Mouse (Mus musculus) limb, embryonic 10.5 days (tissue): ENCODE data around the gene Limch1. TPM values are rescaled to one million over a fixed set of nuclear protein-coding genes. Genes with fewer than 3 reads are reported as not detected.
A peak's percentile ranks its signal among the peaks of the same experiment; 100 is the strongest.

ENCODE experiments used
- DNase-seq: peaks from one replicate; pipeline ENCODE4 v3.0.0-alpha.2; 2017; ENCODE audit warnings: low spot score
- H3K27ac ChIP-seq: fragments of 300-500 bp; sonication (generic); 2 replicates; pipeline ENCODE4 v1.5.1; 2016; ENCODE audit warnings: mild to moderate bottlenecking
- H3K27me3 ChIP-seq: fragments of 300-500 bp; sonication (generic); 2 replicates; pipeline ENCODE4 v1.6.1; 2016; ENCODE audit warnings: low read depth, mild to moderate bottlenecking; ENCODE audit not compliant: poor library complexity, severe bottlenecking
- H3K36me3 ChIP-seq: fragments of 300-500 bp; sonication (generic); 2 replicates; pipeline ENCODE4 v1.6.1; 2016; ENCODE audit warnings: mild to moderate bottlenecking, moderate library complexity
- H3K4me1 ChIP-seq: fragments of 300-500 bp; sonication (generic); 2 replicates; pipeline ENCODE4 v1.6.1; 2016
- H3K4me3 ChIP-seq: fragments of 300-500 bp; sonication (generic); 2 replicates; pipeline ENCODE4 v1.5.1; 2016; ENCODE audit warnings: mild to moderate bottlenecking, moderate library complexity
- H3K9me3 ChIP-seq: fragments of 300-500 bp; sonication (generic); replicated peaks from 2 replicates; pipeline ENCODE4 v1.6.1; 2016; ENCODE audit warnings: mild to moderate bottlenecking
- WGBS: fragments of 180-500 bp; shearing (Covaris S2); methylation state at CpG from one replicate; pipeline ENCODE4 v1.1.7; 2016; 5-methylcytosine and 5-hydroxymethylcytosine counted together
- polyA plus RNA-seq: library from polyadenylated mRNA; unstranded; fragments of >200 nt; fragmentation: Nextera tagmentation; extraction: Ambion mirVana; gene quantifications from 2 replicates; pipeline ENCODE4 v1.2.1, GENCODE M21; 2016

Limch1 gene
- polyA plus RNA-seq, 1 experiment from 2014 or later, result 28.9 TPM

- DNase-seq, result no peak
- Histone ChIP-seq H3K27me3 (no peaks in the 10 kb centered on the region), H3K4me3 (no peak overlapping the region), H3K36me3 (no peaks in the 10 kb centered on the region), H3K4me1 (no peaks in the 10 kb centered on the region), H3K27ac (no peak overlapping the region), H3K9me3 (no peaks in the 10 kb centered on the region)
- 89% methylated on average over 8 of the region's 8 CpGs for WGBS
Observed at GRCm38 (mm10) chr5:66826844-66827243, 81.2 kb downstream of the Limch1 start.

- Histone ChIP-seq H3K27me3 (no peaks in the 10 kb centered on the region), H3K36me3 (no peaks in the 10 kb centered on the region), H3K4me3 (no peak overlapping the region), H3K27ac (no peak overlapping the region), H3K9me3 (no peaks in the 10 kb centered on the region), H3K4me1 (peaks cover under 1% of the 10 kb centered on the region; the same call in 1 of the 2 replicates)
- 85% methylated on average over 5 of the region's 5 CpGs for WGBS
- DNase-seq, result no peak
Observed at GRCm38 (mm10) chr5:66829505-66829904, 83.9 kb downstream of the Limch1 start.

DNA sequence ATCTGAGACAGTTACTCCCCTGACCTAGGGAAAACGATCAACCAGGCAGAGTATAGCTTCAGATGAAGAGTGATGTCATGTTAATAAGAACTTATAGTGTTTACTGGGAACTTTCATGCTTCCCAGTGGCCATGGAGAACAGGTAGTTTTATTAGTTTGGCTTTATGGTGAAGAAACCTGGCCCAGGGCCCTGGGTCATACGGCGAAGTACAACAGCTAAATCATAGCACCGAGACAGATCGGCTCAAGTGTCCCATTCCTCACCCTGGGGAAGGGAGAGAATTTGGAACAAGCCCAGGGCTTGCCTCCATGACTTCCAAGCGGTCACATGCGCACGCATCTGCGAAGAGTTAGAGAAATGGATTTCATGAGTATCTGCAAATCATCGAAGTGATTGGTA, 84.6 kb downstream of the Limch1 start:
- Histone ChIP-seq H3K27ac (no peak overlapping the region), H3K4me1 (peaks cover 5% of the 10 kb centered on the region; the same call in 1 of the 2 replicates), H3K4me3 (no peak overlapping the region), H3K36me3 (no peaks in the 10 kb centered on the region), H3K27me3 (no peaks in the 10 kb centered on the region), H3K9me3 (no peaks in the 10 kb centered on the region)
- 97% methylated on average over 10 of the region's 10 CpGs for WGBS
- DNase-seq, result no peak

DNA sequence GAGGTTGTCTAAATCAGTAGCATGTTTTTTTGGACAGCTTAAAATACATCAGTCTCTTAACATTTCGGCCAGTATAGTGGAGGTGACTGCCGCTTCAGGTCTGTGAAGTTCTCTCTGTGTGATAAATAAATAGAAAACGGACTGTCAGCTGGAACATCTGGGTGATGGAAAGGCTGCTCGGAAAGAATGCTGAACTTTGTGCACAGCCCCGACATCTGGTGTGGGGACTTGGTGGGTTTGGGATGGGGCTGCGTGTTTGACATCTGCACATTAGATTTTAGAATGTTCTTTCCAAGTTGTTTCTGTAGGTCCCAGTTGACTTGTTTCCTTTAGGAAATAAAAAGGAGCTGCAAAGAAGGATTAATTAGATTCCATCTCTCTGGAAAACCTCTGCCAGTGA, 89.1 kb downstream of the Limch1 start:
- Histone ChIP-seq H3K27me3 (no peaks in the 10 kb centered on the region), H3K36me3 (no peaks in the 10 kb centered on the region), H3K4me1 (peaks cover 5% of the 10 kb centered on the region; the same call in 1 of the 2 replicates), H3K27ac (no peak overlapping the region), H3K9me3 (no peaks in the 10 kb centered on the region), H3K4me3 (no peak overlapping the region)
- 47% methylated on average over 6 of the region's 6 CpGs for WGBS
- peak; percentile 35 for DNase-seq

DNA sequence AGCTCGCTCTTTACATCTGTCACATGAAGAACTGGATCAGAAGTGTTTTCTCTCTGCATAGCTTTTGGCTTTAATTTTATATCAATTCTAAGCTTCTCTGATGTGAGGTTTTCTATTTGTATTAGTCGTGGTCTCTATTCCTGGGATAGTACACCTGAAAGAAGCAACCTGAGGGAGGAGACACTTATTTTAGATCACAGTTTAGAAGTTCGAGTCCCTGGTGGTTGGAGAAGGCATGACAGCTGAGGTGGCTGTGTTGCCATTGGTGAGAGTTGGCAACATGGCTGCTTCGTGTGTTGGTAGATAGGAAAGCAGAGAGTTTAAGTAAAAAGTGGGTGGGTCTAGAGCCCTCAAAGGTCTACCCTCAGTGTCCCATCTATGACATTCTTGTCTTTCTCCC, 91.3 kb downstream of the Limch1 start:
- H3K9me3 ChIP-seq, result no peaks in the 10 kb centered on the region
- H3K4me3 ChIP-seq, result no peak overlapping the region
- no peaks in the 10 kb centered on the region for H3K27me3 ChIP-seq
- WGBS, result 89% methylated on average over 4 of the region's 4 CpGs
- H3K36me3 ChIP-seq, result no peaks in the 10 kb centered on the region
- DNase-seq, result no peak
- H3K27ac ChIP-seq, result no peak overlapping the region
- peaks cover 5% of the 10 kb centered on the region; the same call in 1 of the 2 replicates for H3K4me1 ChIP-seq

- H3K4me1 ChIP-seq, result no peaks in the 10 kb centered on the region
- DNase-seq, result no peak
- H3K36me3 ChIP-seq, result no peaks in the 10 kb centered on the region
- WGBS, result 94% methylated on average over 2 of the region's 2 CpGs
- no peak overlapping the region for H3K4me3 ChIP-seq
- H3K27me3 ChIP-seq, result no peaks in the 10 kb centered on the region
- H3K9me3 ChIP-seq, result no peaks in the 10 kb centered on the region
- no peak overlapping the region for H3K27ac ChIP-seq
Observed at GRCm38 (mm10) chr5:66841971-66842370, 96.3 kb downstream of the Limch1 start.

GRCm38 (mm10) chr5:66842776-66843175, 97.1 kb downstream of the Limch1 start:
- DNase-seq, result no peak
- Histone ChIP-seq H3K36me3 (no peaks in the 10 kb centered on the region), H3K27ac (no peak overlapping the region), H3K4me1 (no peaks in the 10 kb centered on the region), H3K4me3 (no peak overlapping the region), H3K27me3 (no peaks in the 10 kb centered on the region), H3K9me3 (no peaks in the 10 kb centered on the region)
- WGBS, result 94% methylated on average over 5 of the region's 5 CpGs

DNA sequence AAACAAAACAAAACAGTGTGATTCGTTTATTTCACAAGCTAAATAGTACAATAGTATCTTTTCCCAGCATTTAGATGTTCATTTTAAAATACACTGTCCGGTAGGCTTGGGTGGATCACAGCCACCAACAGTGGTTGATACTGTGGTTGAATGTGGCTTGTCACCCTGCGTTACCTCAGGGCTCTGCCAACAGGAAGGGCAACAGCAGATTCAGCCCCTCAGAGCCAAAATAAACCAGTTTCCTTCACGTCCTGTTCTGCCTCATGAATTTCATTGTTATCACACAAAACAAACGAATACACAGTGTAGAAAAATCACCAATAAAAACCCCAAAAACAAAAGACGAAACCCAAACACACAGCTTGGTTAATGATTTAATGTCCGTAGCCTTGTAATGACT, 102.5 kb downstream of the Limch1 start:
- DNase-seq, result no peak
- 80% methylated on average over 7 of the region's 7 CpGs for WGBS
- H3K4me1 ChIP-seq, result no peaks in the 10 kb centered on the region
- no peak overlapping the region for H3K27ac ChIP-seq
- no peaks in the 10 kb centered on the region for H3K27me3 ChIP-seq
- no peak overlapping the region for H3K4me3 ChIP-seq
- no peaks in the 10 kb centered on the region for H3K9me3 ChIP-seq
- no peaks in the 10 kb centered on the region for H3K36me3 ChIP-seq

- Histone ChIP-seq H3K4me3 (no peak overlapping the region), H3K27me3 (no peaks in the 10 kb centered on the region), H3K36me3 (no peaks in the 10 kb centered on the region), H3K27ac (no peak overlapping the region), H3K4me1 (peaks cover 3% of the 10 kb centered on the region; the same call in 1 of the 2 replicates), H3K9me3 (no peaks in the 10 kb centered on the region)
- no peak for DNase-seq
- 81% methylated on average over 4 of the region's 4 CpGs for WGBS
Observed at GRCm38 (mm10) chr5:66849148-66849547, 103.5 kb downstream of the Limch1 start.

DNA sequence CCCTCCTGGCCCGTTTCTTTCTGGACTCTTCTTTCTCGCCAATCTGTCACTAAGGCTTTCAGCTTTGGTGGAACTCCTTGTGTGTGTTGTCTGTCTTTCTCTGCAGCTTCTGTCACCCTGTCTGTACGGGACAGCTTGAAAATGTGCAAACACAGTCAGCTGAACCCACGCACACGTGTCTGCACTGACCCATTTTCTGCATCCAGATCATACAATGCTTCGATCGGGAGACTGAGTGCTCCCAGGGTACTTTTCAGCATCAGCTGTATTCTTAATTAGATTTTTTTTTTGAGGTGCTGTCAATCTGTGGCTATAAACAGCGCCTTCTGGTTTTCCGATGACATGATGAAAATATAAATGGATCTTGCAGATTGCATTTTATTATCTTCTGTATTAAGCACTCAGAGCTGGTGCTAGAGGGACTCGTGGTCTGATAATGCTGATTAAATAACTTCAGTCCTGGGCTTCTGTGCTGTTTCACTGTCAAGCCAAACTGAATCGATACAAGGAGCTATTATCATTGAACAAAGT, 105.2 kb downstream of the Limch1 start:
- Histone ChIP-seq H3K4me3 (no peak overlapping the region), H3K27me3 (no peaks in the 10 kb centered on the region), H3K36me3 (no peaks in the 10 kb centered on the region), H3K9me3 (no peaks in the 10 kb centered on the region), H3K27ac (no peak overlapping the region), H3K4me1 (peaks cover 5% of the 10 kb centered on the region)
- no peak for DNase-seq
- WGBS, result 91% methylated on average over 11 of the region's 11 CpGs

- H3K4me1 ChIP-seq, result peaks cover 5% of the 10 kb centered on the region
- 85% methylated on average over 5 of the region's 5 CpGs for WGBS
- H3K36me3 ChIP-seq, result no peaks in the 10 kb centered on the region
- no peaks in the 10 kb centered on the region for H3K9me3 ChIP-seq
- no peak overlapping the region for H3K4me3 ChIP-seq
- no peak for DNase-seq
- no peak overlapping the region for H3K27ac ChIP-seq
- H3K27me3 ChIP-seq, result no peaks in the 10 kb centered on the region
Observed at GRCm38 (mm10) chr5:66851708-66852107, 106.1 kb downstream of the Limch1 start.

GRCm38 (mm10) chr5:66854263-66854662, 108.6 kb downstream of the Limch1 start:
- peaks cover 5% of the 10 kb centered on the region for H3K4me1 ChIP-seq
- WGBS, result 83% methylated on average over 5 of the region's 5 CpGs

GRCm38 (mm10) chr5:66855358-66856107, 109.9 kb downstream of the Limch1 start:
- DNase-seq, result no peak
- WGBS, result 85% methylated on average over 11 of the region's 11 CpGs
- H3K9me3 ChIP-seq, result no peaks in the 10 kb centered on the region

More at GRCm38 (mm10) chr5:66854263-66854662, 108.6 kb downstream of the Limch1 start:
- H3K4me3 ChIP-seq, result no peak overlapping the region
- H3K36me3 ChIP-seq, result no peaks in the 10 kb centered on the region
- no peak overlapping the region for H3K27ac ChIP-seq
- no peaks in the 10 kb centered on the region for H3K27me3 ChIP-seq
- no peak for DNase-seq
- H3K9me3 ChIP-seq, result no peaks in the 10 kb centered on the region

More at GRCm38 (mm10) chr5:66855358-66856107, 109.9 kb downstream of the Limch1 start:
- peaks cover 5% of the 10 kb centered on the region for H3K4me1 ChIP-seq
- H3K27me3 ChIP-seq, result no peaks in the 10 kb centered on the region
- no peak overlapping the region for H3K27ac ChIP-seq
- H3K4me3 ChIP-seq, result no peak overlapping the region
- H3K36me3 ChIP-seq, result 0 out of 2 replicates have a peak, but pooled peaks cover 3% of the 10 kb centered on the region
